Mouse (Mus musculus) CD4-positive naive resting alpha-beta T cell, adult 76 days (primary cell): ENCODE measurements around the gene Olfr410. TPM values are rescaled to one million over a fixed set of nuclear protein-coding genes. Genes with fewer than 3 reads are reported as not detected.

Source experiments
- total RNA-seq: library from RNA; stranded (reverse); gene quantifications from one replicate; pipeline ENCODE4 v1.2.4, GENCODE M21; 2023

Gene Olfr410
- total RNA-seq = not detected

GRCm38 (mm10) chr11:74337931-74338330 lies at the start of gene Olfr410:
Olfr410 (minus strand) TSS chr11:74338031.

GRCm38 (mm10) chr11:74361769-74362168 lies 23.9 kb upstream of the Olfr410 start, which contains the start of gene Olfr412:
Olfr412 (plus strand) TSS chr11:74362069.

GRCm38 (mm10) chr11:74352550-74352949 lies 14.7 kb upstream of the Olfr410 start, which contains the start of gene Olfr411:
Olfr411 (minus strand) TSS chr11:74352650.

DNA sequence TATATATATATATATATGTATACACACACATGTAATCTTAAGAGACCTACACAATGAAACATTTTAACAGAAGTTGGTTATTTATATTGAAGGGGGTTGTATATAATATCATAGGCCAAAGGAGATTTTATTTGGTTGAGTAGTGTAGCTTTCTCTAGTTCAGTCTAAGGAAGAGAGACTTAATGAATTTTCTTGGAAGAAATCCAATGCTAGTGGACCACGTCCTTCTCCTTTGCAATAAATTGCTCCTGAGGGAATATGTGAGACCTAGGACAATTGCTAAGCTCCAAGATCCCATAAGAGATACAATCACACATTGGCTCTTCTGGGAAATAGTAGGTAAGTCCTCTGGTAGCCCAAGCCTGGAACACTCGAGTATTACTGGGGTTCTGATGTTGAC lies 54.4 kb downstream of the Olfr410 start, which contains the start of gene Olfr59:
Gene Olfr59 (plus strand): TSS at position 301 of the 400 bp plus-strand sequence.

Other genes starting within 250 kb of the Olfr410 start
- gene Olfr401, start 224.3 kb downstream of the Olfr410 start, total RNA-seq = not detected
- gene Olfr402, start 184.5 kb downstream of the Olfr410 start, total RNA-seq = not detected
- gene Olfr403, start 151.8 kb downstream of the Olfr410 start, total RNA-seq = not detected
- gene Olfr43, start 126.7 kb downstream of the Olfr410 start, total RNA-seq = not detected
- gene Olfr406, start 78.2 kb downstream of the Olfr410 start, total RNA-seq = not detected
- gene Olfr59, start 54.3 kb downstream of the Olfr410 start, total RNA-seq = not detected
- not detected for gene Olfr411, start 14.6 kb upstream of the Olfr410 start, total RNA-seq
- not detected for gene Olfr412, start 24.0 kb upstream of the Olfr410 start, total RNA-seq